Mouse (Mus musculus) myocyte (in vitro differentiated cells): ENCODE measurements at regions not wholly inside any gene's neighbourhood (a gene's known extent, or its start where the extent isn't known, plus 50 kb on each side); places are given as distances from the start of the nearest gene placed in this dataset.

ENCODE experiments used
- H3K27me3 ChIP-seq: one replicate; pipeline ENCODE4 v1.6.1; 2011; ENCODE audit not compliant: control insufficient read depth, insufficient read depth, insufficient read length
- H3K36me3 ChIP-seq: one replicate; pipeline ENCODE4 v1.6.1; 2011; ENCODE audit not compliant: control insufficient read depth, insufficient read depth
- H3K4me2 ChIP-seq: one replicate; pipeline ENCODE4 v1.6.1; 2011; ENCODE audit warnings: low read depth, control low read depth
- H3K4me3 ChIP-seq: one replicate; pipeline ENCODE4 v1.5.1; 2011; ENCODE audit warnings: mild to moderate bottlenecking, control low read depth, moderate library complexity
- H3K79me2 ChIP-seq: one replicate; pipeline ENCODE4 v1.6.1; 2011; ENCODE audit not compliant: control insufficient read depth, insufficient read depth
- H3ac ChIP-seq: one replicate; pipeline ENCODE4 v1.6.1; 2011; ENCODE audit not compliant: control insufficient read depth, insufficient read length
- CEBPB ChIP-seq: IDR thresholded peaks from 2 replicates; pipeline ENCODE4 v1.6.1; 2011; ENCODE audit warnings: mild to moderate bottlenecking, moderate library complexity; ENCODE audit not compliant: poor library complexity, insufficient read depth, severe bottlenecking
- E2F4 ChIP-seq: IDR thresholded peaks from one replicate; pipeline ENCODE4 v1.6.1; 2011; ENCODE audit warnings: mild to moderate bottlenecking, control low read depth, moderate library complexity; ENCODE audit not compliant: insufficient read depth
- MAX ChIP-seq: IDR thresholded peaks from one replicate; pipeline ENCODE4 v1.6.1; 2011; ENCODE audit warnings: low read depth, mild to moderate bottlenecking, control low read depth
- MYOD1 ChIP-seq, 3 experiments: IDR thresholded peaks; one replicate each; pipeline ENCODE4 v1.6.1; 2011; ENCODE audit warnings: control low read depth in 2 of 3, low read depth in 2 of 3, mild to moderate bottlenecking in 2 of 3, moderate library complexity in 1 of 3; ENCODE audit not compliant: insufficient read length in 2 of 3, control insufficient read depth in 1 of 3
- MYOG ChIP-seq, 3 experiments: IDR thresholded peaks; one replicate each; pipeline ENCODE4 v1.6.1; 2011; ENCODE audit warnings: control low read depth in 2 of 3, low read depth in 2 of 3, mild to moderate bottlenecking in 2 of 3; ENCODE audit not compliant: insufficient read length in 2 of 3, control insufficient read depth in 1 of 3, insufficient read depth in 1 of 3
- POLR2A ChIP-seq: IDR thresholded peaks from one replicate; pipeline ENCODE4 v1.6.1; 2011; ENCODE audit warnings: low read depth, mild to moderate bottlenecking, control low read depth, moderate library complexity; ENCODE audit not compliant: insufficient read length
- POLR2AphosphoS2 ChIP-seq: IDR thresholded peaks from one replicate; pipeline ENCODE4 v1.6.1; 2011; ENCODE audit warnings: low read depth, control low read depth; ENCODE audit not compliant: insufficient read length
- REST ChIP-seq: IDR thresholded peaks from one replicate; pipeline ENCODE4 v1.6.1; 2011; ENCODE audit warnings: mild to moderate bottlenecking, control low read depth, moderate library complexity; ENCODE audit not compliant: insufficient read depth, insufficient read length
- SRF ChIP-seq: IDR thresholded peaks from one replicate; pipeline ENCODE4 v1.6.1; 2011; ENCODE audit warnings: low read depth; ENCODE audit not compliant: control insufficient read depth, insufficient read length
- TCF12 ChIP-seq: IDR thresholded peaks from one replicate; pipeline ENCODE4 v1.6.1; 2011; ENCODE audit warnings: mild to moderate bottlenecking, control low read depth; ENCODE audit not compliant: poor library complexity, insufficient read depth, severe bottlenecking
- TCF3 ChIP-seq: IDR thresholded peaks from one replicate; pipeline ENCODE4 v1.6.1; 2011; ENCODE audit warnings: low read depth, control low read depth; ENCODE audit not compliant: insufficient read length
- USF1 ChIP-seq: IDR thresholded peaks from one replicate; pipeline ENCODE4 v1.6.1; 2011; ENCODE audit warnings: low read depth, mild to moderate bottlenecking, control low read depth, moderate library complexity

DNA sequence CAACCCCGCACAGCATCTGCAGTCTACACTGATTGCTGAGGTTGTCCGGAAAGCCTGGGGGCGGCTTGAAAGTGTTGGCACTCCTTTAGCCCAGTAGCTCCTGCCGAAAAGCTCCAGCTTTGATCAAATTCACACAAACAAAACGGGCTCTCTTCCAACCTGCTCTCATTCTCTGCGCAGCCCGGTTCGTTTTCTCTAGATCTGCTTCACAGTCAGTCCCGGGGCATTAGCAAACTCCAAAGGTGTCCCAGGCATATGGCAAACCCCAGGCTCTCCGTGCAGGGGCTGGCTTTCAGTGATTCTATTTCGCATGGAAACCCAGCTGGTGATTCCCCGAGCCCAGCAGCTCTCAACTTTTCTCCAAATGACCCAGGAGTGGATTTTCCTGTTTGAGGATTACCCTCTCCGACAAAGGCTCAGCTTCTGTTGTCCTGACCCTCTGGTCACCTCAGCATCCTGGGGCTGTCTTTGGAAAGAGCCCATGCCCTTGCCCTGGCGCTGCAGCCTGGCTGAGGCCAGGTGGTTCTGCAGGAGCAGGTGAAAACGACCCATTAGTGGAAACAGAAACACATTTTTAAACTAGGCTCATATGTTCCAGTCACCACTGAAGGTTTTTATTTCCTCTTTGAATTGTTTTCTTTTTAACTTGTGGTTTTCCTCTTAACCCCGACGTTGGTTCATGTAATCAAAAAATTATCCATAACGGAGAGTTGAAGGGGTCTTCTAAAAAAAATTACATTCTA, 854.9 kb upstream of the Adgrl2 start:
- Histone ChIP-seq H3ac (no peak overlapping the region), H3K36me3 (no peaks in the 10 kb centered on the region), H3K4me2 (no peak overlapping the region), H3K27me3 (no peaks in the 10 kb centered on the region), H3K4me3 (no peak overlapping the region), H3K79me2 (no peaks in the 10 kb centered on the region)
- TF ChIP-seq SRF (no peak), MAX (no peak), MYOG (IDR thresholded peaks at IDR 0.05; ENCODE audit: control insufficient read depth in 1 of 3, insufficient read depth in 1 of 3, insufficient read length in 2 of 3, low read depth in 2 of 3) (no peak), MYOD1 (IDR thresholded peaks at IDR 0.05; ENCODE audit: control insufficient read depth in 1 of 3, insufficient read length in 2 of 3, low read depth in 2 of 3) (no peak), REST (no peak), TCF12 (no peak), CEBPB (no peak), TCF3 (no peak), E2F4 (no peak), USF1 (no peak), POLR2AphosphoS2 (no peak), POLR2A (no peak)

DNA sequence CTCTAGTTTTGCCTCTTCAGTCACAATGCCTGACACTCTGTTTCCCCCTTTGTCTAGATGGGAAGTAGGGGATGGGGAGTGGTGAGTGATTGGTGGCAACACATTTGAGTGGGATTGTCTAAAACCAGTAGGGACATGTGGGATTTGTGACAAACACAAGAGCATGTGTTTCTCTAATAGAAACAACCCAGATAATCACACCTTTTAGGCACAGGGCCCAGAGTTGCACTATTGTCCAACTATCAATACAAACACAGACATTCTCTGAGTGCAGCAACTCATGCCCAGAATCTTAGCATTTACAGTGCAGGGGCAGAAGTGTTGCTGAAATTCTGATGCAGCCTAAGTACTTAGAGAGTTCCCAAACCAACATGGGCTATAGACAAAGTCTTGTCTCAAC, 847.6 kb upstream of the Adgrl2 start:
- TF ChIP-seq POLR2AphosphoS2 (no peak), POLR2A (no peak), TCF3 (no peak), MYOD1 (IDR thresholded peaks at IDR 0.05; ENCODE audit: control insufficient read depth in 1 of 3, insufficient read length in 2 of 3, low read depth in 2 of 3) (no peak), MAX (no peak), SRF (no peak), REST (no peak), TCF12 (no peak), CEBPB (no peak), MYOG (IDR thresholded peaks at IDR 0.05; ENCODE audit: control insufficient read depth in 1 of 3, insufficient read depth in 1 of 3, insufficient read length in 2 of 3, low read depth in 2 of 3) (no peak)
- no peak overlapping the region for H3K4me3 ChIP-seq

DNA sequence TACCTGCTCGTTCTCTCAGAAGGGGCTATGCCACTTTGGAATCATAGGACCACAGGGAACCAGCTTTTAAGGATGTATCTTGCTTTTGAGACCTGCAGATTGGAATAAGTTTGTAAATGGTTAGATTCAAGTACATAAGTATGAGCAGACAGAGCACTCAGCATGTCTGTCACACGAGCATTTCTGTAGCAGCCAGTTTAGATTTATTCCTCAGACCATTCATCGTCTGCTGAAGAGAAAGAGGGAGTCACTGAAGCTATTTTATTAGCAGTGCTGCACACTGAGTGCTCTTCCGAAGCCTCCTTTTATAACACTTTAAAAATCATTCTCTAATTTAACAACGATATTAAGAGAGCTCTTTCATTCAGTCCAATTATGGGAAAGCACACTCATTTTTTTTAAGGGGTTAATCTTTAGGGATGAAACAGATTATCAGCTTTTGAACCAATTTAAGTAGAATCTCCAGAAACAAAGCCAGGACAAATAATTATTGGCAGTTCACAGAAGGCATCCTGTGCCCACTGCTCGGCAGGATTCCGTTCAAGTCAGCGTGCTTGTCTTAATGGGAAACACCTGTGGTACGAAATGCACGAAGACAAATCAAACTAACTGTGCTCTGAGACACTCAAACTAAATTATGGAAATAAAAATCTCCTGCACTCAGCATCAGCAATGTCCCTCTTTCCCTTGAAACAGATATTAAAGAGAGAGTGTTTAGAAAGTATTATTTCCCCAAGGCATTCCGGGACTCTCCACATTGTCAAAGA, 846.3 kb upstream of the Adgrl2 start:
- H3K4me3 ChIP-seq, result no peak overlapping the region
- H3K4me2 ChIP-seq, result no peak overlapping the region
- no peaks in the 10 kb centered on the region for H3K27me3 ChIP-seq
- H3ac ChIP-seq, result no peak overlapping the region
- H3K36me3 ChIP-seq, result no peaks in the 10 kb centered on the region
- no peaks in the 10 kb centered on the region for H3K79me2 ChIP-seq
- TF ChIP-seq TCF12 (no peak), REST (no peak), USF1 (no peak), MYOD1 (IDR thresholded peaks at IDR 0.05; ENCODE audit: control insufficient read depth in 1 of 3, insufficient read length in 2 of 3, low read depth in 2 of 3) (no peak)

More for the DNA sequence above, 847.6 kb upstream of the Adgrl2 start:
- H3K79me2 ChIP-seq, result no peaks in the 10 kb centered on the region
- no peak overlapping the region for H3ac ChIP-seq
- no peak overlapping the region for H3K4me2 ChIP-seq
- H3K36me3 ChIP-seq, result no peaks in the 10 kb centered on the region
- H3K27me3 ChIP-seq, result no peaks in the 10 kb centered on the region

DNA sequence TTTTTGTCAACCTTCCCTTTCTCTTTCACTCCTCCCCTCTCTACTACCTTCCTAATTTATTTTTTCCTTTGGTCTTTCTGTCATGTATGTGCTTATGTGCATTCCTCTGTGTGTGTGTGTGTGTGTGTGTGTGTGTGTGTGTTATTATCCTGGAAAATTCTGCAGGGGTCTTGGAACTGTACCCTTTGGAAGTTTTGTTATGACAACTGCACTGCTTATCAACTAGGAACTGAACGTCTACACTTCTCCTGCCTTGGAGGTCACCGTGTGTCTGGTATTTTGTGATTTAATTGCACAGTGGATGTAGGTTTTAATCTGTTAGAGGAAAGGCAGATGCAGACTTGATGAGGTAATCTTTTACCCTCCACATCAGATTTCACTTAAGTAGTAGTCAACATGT, 836.8 kb upstream of the Adgrl2 start:
- H3K4me3 ChIP-seq, result no peak overlapping the region
- H3K36me3 ChIP-seq, result no peaks in the 10 kb centered on the region
- H3ac ChIP-seq, result no peak overlapping the region
- H3K4me2 ChIP-seq, result no peak overlapping the region
- H3K79me2 ChIP-seq, result no peaks in the 10 kb centered on the region
- H3K27me3 ChIP-seq, result no peaks in the 10 kb centered on the region
- no peak for TF ChIP-seq USF1
- TF ChIP-seq MYOD1 (IDR thresholded peaks at IDR 0.05; ENCODE audit: control insufficient read depth in 1 of 3, insufficient read length in 2 of 3, low read depth in 2 of 3), result no peak
- no peak for TF ChIP-seq REST
- TF ChIP-seq CEBPB, result no peak
- TF ChIP-seq MAX, result no peak
- TF ChIP-seq SRF, result no peak
- no peak for TF ChIP-seq POLR2AphosphoS2
- TF ChIP-seq TCF3, result no peak
- TF ChIP-seq E2F4, result no peak
- no peak for TF ChIP-seq POLR2A
- no peak for TF ChIP-seq MYOG (IDR thresholded peaks at IDR 0.05; ENCODE audit: control insufficient read depth in 1 of 3, insufficient read depth in 1 of 3, insufficient read length in 2 of 3, low read depth in 2 of 3)
- TF ChIP-seq TCF12, result no peak

DNA sequence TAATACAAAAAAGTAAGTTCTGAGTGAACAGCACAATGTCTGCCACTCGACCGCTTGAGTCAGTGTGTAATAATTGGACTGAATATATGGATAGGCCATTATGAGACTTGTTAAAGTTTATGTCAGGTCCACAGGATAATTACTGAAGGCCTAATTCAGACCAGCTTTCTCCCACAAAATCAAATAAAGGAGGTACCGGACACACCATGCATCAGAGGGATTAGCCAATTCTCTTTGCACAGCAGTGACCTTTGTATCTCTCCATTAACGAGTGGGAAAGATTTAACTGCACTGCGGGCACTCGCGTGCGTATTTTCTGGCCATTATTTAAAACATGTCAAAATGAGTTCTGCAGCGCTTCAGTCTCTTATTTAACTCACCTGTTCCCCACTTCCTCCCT, 836.4 kb upstream of the Adgrl2 start:
- no peak overlapping the region for H3ac ChIP-seq
- no peak overlapping the region for H3K4me2 ChIP-seq
- H3K4me3 ChIP-seq, result no peak overlapping the region
- no peaks in the 10 kb centered on the region for H3K79me2 ChIP-seq
- TF ChIP-seq E2F4 (no peak), MYOD1 (IDR thresholded peaks at IDR 0.05; ENCODE audit: control insufficient read depth in 1 of 3, insufficient read length in 2 of 3, low read depth in 2 of 3) (no peak), MAX (no peak), TCF12 (no peak), POLR2A (no peak), SRF (no peak), TCF3 (no peak), CEBPB (no peak), REST (no peak), MYOG (IDR thresholded peaks at IDR 0.05; ENCODE audit: control insufficient read depth in 1 of 3, insufficient read depth in 1 of 3, insufficient read length in 2 of 3, low read depth in 2 of 3) (no peak), USF1 (no peak), POLR2AphosphoS2 (no peak)
- no peaks in the 10 kb centered on the region for H3K27me3 ChIP-seq
- H3K36me3 ChIP-seq, result no peaks in the 10 kb centered on the region
